Mouse (Mus musculus) cerebellum, adult 9-10 months (tissue): ENCODE measurements around the gene Ctsq.
"Not testable (repeated sequence)": the region's sequence is repeated elsewhere in the genome, so short reads cannot be mapped to it uniquely, and the experiment has no call there.

Experiments
- DNase-seq: peaks from one replicate; pipeline ENCODE4 v3.0.0; 2022

Ctsq gene

GRCm38 (mm10) chr13:61040531-61040930, at the start of gene Ctsq:
Ctsq (minus strand) TSS chr13:61040631.
- no peak for DNase-seq

- DNase-seq = no peak
Measured at GRCm38 (mm10) chr13:61022785-61023184, 17.6 kb downstream of the Ctsq start.

DNA sequence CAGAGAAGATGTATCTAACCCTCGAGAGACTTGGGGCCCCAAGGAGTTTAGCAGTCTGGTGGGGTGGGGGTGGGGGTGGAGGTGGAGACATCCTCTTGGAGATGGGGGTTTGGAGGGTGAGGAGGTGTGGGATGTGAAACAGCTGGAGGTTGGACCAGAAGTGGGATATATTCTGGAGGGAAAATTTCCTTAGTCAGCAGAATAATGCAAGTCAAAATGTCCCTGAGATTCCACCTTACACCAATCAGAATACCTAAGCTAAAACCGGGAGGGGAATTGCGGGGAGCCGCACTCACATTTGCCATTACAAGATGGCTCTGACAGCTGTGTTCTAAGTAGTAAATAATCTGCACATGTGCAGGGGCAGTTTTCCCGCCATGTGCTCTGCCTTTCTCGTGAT, 18.6 kb downstream of the Ctsq start:
- DNase-seq = no peak

GRCm38 (mm10) chr13:61010171-61010570, 30.3 kb downstream of the Ctsq start:
- DNase-seq = no peak

DNA sequence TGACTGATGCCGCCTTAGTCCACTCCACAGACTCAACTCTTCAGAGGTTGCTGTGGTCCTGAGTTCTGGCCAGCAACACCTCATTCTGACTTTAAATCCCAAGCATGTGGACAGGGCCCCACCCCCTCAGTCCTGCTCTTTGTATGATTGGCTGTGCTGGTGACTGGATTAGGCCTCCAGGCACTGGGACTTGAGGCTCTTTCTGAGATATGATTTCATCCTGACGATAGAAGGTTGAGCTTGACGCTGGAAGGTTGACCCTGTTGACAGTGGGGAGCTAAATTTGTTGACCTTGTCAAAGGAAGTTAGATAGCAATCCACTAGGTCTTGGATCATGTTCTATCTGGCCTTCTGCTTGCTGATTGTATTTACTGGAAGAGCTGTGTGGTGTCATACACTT, 34.6 kb downstream of the Ctsq start, which contains the start of gene Ctsj:
Ctsj (minus strand) TSS at position 101 of the 400 bp plus-strand sequence.
- DNase-seq = no peak

- DNase-seq = no peak
Measured at GRCm38 (mm10) chr13:60997600-60997999, 42.8 kb downstream of the Ctsq start.

DNA sequence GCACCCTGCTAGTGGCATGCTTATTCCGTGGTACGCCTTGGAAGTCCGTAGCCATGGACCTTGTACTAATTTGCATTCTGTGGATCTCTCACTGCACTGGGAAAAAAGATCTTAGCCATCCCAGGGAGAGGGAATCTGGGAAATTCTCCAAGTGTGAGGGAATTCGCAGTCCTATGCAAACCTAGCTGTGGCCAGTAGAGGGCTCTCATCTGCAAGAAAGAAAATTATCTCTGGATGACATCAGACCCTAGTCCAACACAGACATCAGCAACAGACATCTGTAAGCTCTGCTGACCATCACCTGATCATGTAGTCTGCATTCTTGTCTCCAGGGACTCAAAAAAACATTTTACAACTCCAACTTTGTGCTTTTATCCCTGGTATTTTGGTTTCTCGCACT, 53.5 kb downstream of the Ctsq start:
- DNase-seq = not testable (repeated sequence)
